Mouse (Mus musculus) lung, postnatal 0 days (tissue): ENCODE results near the gene Rnf43.

ENCODE experiments used
- CTCF ChIP-seq: IDR thresholded peaks from 2 replicates; pipeline ENCODE4 v1.5.1; 2016; ENCODE audit warnings: antibody characterized with exemption, mild to moderate bottlenecking
- EP300 ChIP-seq: IDR thresholded peaks from 2 replicates; pipeline ENCODE4 v1.6.1; 2016; ENCODE audit warnings: antibody characterized with exemption, mild to moderate bottlenecking, control low read depth

DNA sequence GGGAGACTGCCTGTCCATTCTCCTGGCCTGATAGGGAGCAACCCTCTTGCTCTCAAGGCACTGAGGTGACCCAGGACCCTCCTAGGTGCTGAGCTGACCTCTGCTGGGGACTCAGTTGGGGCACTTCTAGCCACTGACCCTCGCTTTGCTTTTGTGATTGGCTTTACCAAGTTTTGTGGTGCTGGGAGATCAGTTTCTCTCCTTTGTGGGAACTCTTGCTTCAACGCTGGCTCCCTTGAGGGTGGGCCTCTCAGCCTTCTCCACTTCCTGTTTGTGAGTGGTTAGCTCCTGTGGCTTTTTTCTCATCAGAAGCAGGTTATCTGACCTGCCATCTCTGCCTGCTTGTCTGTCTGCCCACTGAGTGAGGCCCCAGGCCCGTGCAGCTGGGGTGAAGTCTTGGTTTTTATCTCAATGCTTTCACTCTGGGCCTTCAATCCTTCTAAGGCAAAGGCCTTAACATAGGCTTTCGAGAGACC is 89.0 kb downstream of the Rnf43 start:
- no peak for TF ChIP-seq CTCF
- no peak for TF ChIP-seq EP300
